Mouse (Mus musculus) 3134 (cell line): ENCODE measurements at regions not wholly inside any gene's neighbourhood (a gene's known extent, or its start where the extent isn't known, plus 50 kb on each side); places are given as distances from the start of the nearest gene placed in this dataset.

Experiments used
- DNase-seq: peaks from one replicate; pipeline ENCODE4 v3.0.0-alpha.2; 2011; ENCODE audit warnings: low spot score; ENCODE audit not compliant: insufficient read length; ENCODE audit errors: extremely low read depth

DNA sequence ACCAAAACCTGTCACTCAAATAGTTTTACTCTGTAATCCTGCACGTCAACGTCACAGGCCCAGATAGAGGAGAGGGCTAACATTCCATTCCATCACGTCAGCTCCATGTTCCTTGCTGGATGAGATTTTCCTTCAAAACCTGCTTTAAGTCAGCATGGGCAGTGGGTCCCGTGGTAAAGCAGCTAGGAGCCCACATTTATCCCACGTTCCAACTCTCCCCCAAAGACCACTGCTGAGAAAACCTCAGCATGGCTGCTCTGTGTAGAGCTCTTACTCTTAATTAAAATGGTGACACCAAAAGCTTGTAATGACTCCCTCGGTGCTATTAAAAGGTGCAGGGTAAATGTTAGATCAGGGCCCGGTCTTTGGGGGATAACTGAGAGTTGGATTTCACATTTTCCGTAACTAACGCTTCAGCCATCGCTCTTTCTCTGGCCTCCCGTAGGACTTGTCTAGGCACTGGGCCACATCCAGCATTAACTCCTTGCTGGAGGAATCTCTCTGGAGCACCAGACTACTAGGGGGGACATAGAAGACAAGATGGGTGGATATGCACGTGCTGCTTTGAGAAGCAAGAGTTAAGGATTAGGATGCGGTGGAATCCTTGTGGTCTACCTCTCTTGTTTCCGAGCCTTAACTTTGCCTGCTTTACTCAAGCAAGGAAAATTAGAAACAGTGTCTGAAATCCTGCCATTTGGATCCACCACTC lies 56.1 kb upstream of the Smarca2 start:
- no peak for DNase-seq

DNA sequence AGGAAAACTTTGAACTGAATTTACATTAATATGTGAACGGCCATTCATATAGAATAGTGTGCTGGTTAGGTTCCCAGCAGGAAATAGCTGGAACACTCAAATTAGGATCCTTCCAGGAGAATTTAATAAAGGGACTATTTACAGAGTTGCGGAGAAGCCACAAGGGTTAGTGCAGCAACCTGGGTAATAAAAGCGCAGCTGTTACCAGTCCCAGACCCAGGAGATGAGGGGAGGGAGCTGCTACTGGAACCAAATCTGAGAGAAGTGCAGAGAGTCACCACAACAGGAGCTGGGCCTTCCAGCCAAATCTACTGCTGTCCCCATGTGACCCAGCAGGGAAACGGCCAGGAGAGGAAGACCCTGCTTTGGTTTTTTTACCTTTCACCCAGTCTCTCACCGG lies 54.6 kb upstream of the Smarca2 start:
- no peak for DNase-seq
